Mouse (Mus musculus) T-cell, adult 2 months (primary cell): Measurements from ENCODE around the gene Vmn1r79.
"Not testable (repeated sequence)": the region's sequence is repeated elsewhere in the genome, so short reads cannot be mapped to it uniquely, and the experiment has no call there.

Experiments used
- DNase-seq: peaks from one replicate; pipeline ENCODE4 v3.0.0; 2022; ENCODE audit warnings: low spot score

Gene Vmn1r79

DNA sequence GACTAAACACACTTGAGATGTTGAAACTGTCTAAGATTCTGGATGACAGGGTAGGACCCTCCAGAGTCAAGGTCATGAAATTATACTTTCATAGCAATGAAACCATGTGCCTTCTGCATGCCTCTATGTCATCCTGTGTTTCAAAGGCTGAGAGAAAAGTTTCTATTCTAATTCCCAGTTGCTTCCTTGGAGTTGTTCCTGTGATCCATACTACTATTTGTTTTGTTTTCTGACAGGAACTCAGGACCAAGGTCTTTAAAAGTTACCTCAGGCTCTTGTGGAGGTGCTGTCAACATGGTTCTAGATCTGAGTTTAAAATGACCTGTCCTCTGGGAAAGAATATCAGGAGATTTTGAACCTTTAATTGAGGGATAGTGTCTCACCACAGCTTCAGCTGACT lies at the start of gene Vmn1r79:
Gene Vmn1r79 (plus strand): TSS at position 301 of the 400 bp plus-strand sequence.
- DNase-seq: not testable (repeated sequence)

DNA sequence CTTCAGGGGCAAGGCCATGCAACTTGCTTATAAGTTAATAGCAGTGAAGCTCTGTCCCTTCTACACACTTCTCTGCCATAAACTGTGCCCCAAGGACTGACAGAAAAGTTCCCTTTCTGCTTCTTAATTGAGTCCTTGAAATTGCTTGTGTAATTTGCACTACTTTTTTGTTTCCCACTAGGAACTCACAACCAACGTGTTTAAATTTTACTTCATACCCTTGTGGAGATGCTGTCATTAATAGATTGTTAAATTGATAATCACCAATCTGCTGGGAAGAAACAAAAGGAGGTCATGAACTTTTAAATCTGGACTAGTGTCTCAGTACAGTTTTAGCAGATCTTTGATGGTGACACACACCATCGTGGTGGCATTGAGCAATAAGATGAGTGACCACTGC lies 21.1 kb upstream of the Vmn1r79 start, which contains the start of gene Vmn1r78:
Gene Vmn1r78 (plus strand): TSS at position 301 of the 400 bp plus-strand sequence.
- no peak for DNase-seq

DNA sequence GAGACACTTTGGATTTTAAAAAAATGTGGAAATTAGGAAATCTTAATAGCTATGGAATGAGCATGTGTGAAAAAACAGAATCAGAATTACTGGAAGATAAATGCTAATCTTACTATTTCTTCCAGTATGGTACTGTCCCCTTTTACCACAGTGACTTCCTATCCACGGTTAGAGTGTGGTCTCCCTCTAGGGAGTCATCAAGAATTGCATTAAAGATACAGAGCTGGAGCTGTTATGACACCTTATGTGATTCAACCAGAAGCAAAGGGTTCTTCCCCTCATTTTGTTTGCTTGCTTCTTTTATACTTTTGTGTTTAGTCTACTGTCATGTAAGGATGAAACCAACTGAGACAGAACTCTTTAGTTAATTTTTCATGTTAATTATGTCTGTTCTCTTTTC lies 14.6 kb upstream of the Vmn1r79 start:
- DNase-seq: not testable (repeated sequence)

DNA sequence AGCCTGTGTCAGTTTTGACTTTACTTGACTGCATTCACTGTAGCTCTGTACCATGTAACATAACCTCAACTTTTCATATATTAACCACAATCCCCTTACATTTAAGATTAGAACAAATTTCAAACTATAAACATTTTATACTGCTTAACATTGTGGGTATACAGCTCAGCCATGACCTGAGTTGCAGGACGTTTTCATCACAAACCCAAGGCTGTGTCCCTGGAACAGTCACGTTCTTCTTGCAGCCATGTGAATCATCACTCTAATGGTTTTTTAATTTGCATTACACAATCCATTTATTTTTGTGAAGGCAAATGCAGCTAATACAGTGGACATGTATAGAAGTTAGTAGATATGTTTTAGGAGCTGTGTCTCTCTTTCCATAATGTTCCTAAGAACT lies 1.8 kb downstream of the Vmn1r79 start:
- DNase-seq: not testable (repeated sequence)

DNA sequence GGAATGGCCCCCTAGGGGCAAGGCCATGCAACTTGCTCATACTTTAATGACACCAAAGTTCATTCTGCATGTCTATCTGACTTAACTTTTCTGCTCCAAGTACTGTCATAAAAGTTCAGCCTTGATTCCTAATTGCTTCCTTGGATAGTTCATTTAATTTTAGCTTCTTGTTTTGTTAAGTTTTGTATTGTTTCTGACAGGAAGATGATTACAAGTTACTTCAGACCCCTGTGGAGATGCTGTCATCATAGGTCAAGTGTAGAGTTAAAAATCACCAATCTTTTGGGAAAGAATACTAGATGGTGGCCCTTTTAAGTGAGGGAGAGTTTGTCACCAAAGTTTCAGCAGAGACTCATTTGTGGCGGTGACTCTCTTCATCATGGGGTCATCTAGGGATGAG lies 17.9 kb downstream of the Vmn1r79 start, which contains the start of gene Vmn1r80:
Gene Vmn1r80 (plus strand): TSS at position 301 of the 400 bp plus-strand sequence.
- DNase-seq: no peak

DNA sequence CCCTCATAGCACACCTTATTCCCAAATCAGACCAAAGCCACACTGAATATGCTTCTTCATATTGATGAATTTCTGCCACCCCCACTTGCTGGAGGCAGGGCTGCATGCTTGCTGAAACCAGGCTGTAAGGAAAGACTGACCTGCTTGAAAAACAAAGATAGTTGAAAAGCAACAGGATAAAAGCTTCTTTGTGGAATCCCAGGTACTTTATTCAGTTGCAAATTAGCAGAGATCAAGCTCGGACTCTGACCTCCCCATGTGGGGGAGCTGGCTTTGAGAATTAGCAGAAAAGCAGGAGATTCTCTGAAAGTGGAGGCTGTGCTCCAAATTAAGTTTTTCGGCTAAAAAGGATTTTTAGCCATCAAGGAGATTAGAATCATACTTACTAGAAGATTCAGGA lies 33.1 kb downstream of the Vmn1r79 start:
- no peak for DNase-seq
